Mouse (Mus musculus) liver, embryonic 14.5 days (tissue): Measurements from ENCODE around the gene Pagr1b.

Source experiments
- CTCF ChIP-seq: IDR thresholded peaks from 2 replicates; pipeline ENCODE4 v1.5.1; 2016; ENCODE audit warnings: antibody characterized with exemption, low read depth, control low read depth
- EP300 ChIP-seq: IDR thresholded peaks from 2 replicates; pipeline ENCODE4 v1.6.1; 2016; ENCODE audit warnings: antibody characterized with exemption, low read depth

DNA sequence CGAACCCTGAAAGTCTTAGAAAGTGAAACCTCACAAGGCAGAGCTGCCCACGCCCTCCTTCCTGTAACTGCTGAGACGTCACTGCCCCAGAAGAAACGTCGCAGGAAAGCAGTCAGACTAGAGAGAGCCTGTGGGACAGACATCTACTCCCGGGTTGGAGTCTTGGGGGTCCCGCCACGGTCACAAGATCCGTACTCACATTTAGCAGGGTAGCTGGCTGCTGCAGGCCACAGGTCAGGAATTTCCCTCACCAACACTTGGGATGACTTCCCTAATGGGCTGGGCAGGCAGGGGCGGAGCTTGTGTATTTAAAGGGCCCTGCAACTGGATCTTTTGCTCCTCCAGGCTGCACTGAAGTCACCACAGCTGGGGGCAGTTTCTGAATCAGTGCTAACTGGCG is 2.0 kb downstream of the Pagr1b start, which contains the start of gene Mvp:
- no peak for TF ChIP-seq CTCF
- TF ChIP-seq EP300: no peak
